Mouse (Mus musculus): ENCODE results near the gene Ptprt.

DNA sequence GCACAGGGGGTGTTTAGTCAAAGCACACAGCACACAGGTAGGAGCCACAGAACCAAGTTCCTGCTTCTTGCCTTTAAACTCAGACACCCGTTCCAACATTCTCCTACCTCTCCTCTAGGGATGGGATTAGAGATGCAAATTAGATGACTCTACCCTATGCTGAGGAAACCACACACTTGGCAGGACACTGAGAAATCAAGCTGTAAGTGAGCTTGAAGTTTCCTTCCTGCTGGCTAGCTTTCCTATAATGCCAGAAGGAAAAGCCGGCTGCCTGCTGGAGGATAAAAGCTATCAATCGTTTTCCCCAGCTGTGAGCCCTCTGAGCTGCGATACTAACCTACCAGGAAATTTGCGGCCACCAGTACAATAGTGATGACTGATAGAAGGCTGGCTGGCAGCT, 999.0 kb downstream of the Ptprt start:
- no peak for TF ChIP-seq CTCF (conservative IDR thresholded peaks at IDR 0.05; ENCODE audit: insufficient read depth, insufficient read length, low read depth, low read length)
- no peak for TF ChIP-seq POLR2A (IDR thresholded peaks at IDR 0.05; ENCODE audit: low read depth, low read length)

All from kidney, adult 2 months (tissue).